Mouse (Mus musculus) thymus, adult 18-20 months (tissue): ENCODE measurements around the gene Usp29.
A peak's percentile ranks its signal among the peaks of the same experiment; 100 is the strongest.

Source experiments
- DNase-seq, 2 experiments: peaks; one replicate each; pipeline ENCODE4 v3.0.0; 2022; ENCODE audit warnings: mixed read lengths in 2 of 2

Gene Usp29

GRCm38 (mm10) chr7:6730241-6730640 lies at the start of gene Usp29, which contains the start of gene Peg3:
TSS of gene Usp29 (plus strand) at chr7:6730578.
TSS of gene Peg3 (minus strand) at chr7:6730431.
- DNase-seq, result no peak

GRCm38 (mm10) chr7:6685511-6685910 lies 44.9 kb upstream of the Usp29 start:
- DNase-seq, result no peak

- DNase-seq, result peak in 1 of 2 experiments; percentile 3
Measured at GRCm38 (mm10) chr7:6696241-6697045, 33.9 kb upstream of the Usp29 start, which contains the start of gene Zim1. TSS of gene Zim1 (minus strand) at chr7:6696450.

- no peak for DNase-seq
Measured at GRCm38 (mm10) chr7:6699230-6699629, 31.1 kb upstream of the Usp29 start.

- DNase-seq, result no peak
Measured at GRCm38 (mm10) chr7:6707416-6708015, 22.9 kb upstream of the Usp29 start.

GRCm38 (mm10) chr7:6708451-6709180 lies 21.8 kb upstream of the Usp29 start:
- DNase-seq, result no peak

GRCm38 (mm10) chr7:6709396-6709795 lies 21.0 kb upstream of the Usp29 start:
- no peak for DNase-seq

GRCm38 (mm10) chr7:6727351-6728121 lies 2.8 kb upstream of the Usp29 start:
- DNase-seq, result peak in 1 of 2 experiments; percentile 4

GRCm38 (mm10) chr7:6728263-6728931 lies 2.0 kb upstream of the Usp29 start:
- DNase-seq, result peak in 1 of 2 experiments; percentile 24

- peak; percentile 18 to 21 for DNase-seq
Measured at GRCm38 (mm10) chr7:6729061-6729817, 1.1 kb upstream of the Usp29 start.

GRCm38 (mm10) chr7:6730801-6731200 lies 423 bp downstream of the Usp29 start:
- DNase-seq, result no peak

GRCm38 (mm10) chr7:6731373-6731772 lies 995 bp downstream of the Usp29 start:
- no peak for DNase-seq

GRCm38 (mm10) chr7:6731930-6732329 lies 1.6 kb downstream of the Usp29 start:
- DNase-seq, result no peak

- DNase-seq, result no peak
Measured at GRCm38 (mm10) chr7:6736060-6736459, 5.7 kb downstream of the Usp29 start.

GRCm38 (mm10) chr7:6744281-6744904 lies 14.0 kb downstream of the Usp29 start:
- no peak for DNase-seq

- DNase-seq, result no peak
Measured at GRCm38 (mm10) chr7:6749196-6749595, 18.8 kb downstream of the Usp29 start.

- no peak for DNase-seq
Measured at GRCm38 (mm10) chr7:6753440-6753839, 23.1 kb downstream of the Usp29 start.

GRCm38 (mm10) chr7:6756777-6757291 lies 26.5 kb downstream of the Usp29 start:
- no peak for DNase-seq

- DNase-seq, result no peak
Measured at GRCm38 (mm10) chr7:6759698-6760097, 29.3 kb downstream of the Usp29 start.

GRCm38 (mm10) chr7:6760170-6760569 lies 29.8 kb downstream of the Usp29 start:
- no peak for DNase-seq

- DNase-seq, result no peak
Measured at GRCm38 (mm10) chr7:6765240-6765639, 34.9 kb downstream of the Usp29 start.
